Mouse (Mus musculus) induced T-regulatory cell, adult 2 months (primary cell): ENCODE measurements at regions not wholly inside any gene's neighbourhood (a gene's known extent, or its start where the extent isn't known, plus 50 kb on each side); places are given as distances from the start of the nearest gene placed in this dataset.
"Not testable (repeated sequence)": the region's sequence is repeated elsewhere in the genome, so short reads cannot be mapped to it uniquely, and the experiment has no call there.

Source experiments
- DNase-seq: peaks from one replicate; pipeline ENCODE4 v3.0.0-alpha.2; 2012; ENCODE audit warnings: low read depth

- no peak for DNase-seq
Measured at GRCm38 (mm10) chr6:61042667-61043523, 118.1 kb downstream of the Mmrn1 start.

- DNase-seq = no peak
Measured at GRCm38 (mm10) chr6:61043524-61044450, 119.0 kb downstream of the Mmrn1 start.

DNA sequence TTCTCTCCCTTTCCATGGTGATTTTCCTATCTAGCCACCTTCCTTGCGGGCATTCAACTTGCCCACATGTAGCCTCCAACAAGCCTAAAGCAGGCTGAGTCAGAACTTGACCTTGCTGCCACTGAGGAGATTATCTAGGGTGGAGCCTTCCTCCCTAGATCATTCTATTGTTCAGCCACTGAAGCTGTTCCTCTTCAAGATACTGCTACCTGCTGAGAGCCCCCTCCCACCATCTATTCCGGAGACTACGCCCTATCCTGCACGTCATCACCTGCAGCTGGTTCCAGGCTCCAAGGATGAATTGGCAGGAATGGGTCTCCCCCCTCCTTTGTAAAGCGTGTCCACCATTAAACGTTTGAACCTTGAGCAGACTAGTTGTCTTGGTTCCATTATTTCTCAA, 122.9 kb downstream of the Mmrn1 start:
- not testable (repeated sequence) for DNase-seq

- DNase-seq = no peak
Measured at GRCm38 (mm10) chr6:61063129-61063528, 117.0 kb upstream of the Ccser1 start.

- DNase-seq = peak; percentile 11
Measured at GRCm38 (mm10) chr6:61065769-61066168, 114.4 kb upstream of the Ccser1 start.

- DNase-seq = no peak
Measured at GRCm38 (mm10) chr6:61066501-61067282, 113.4 kb upstream of the Ccser1 start.

GRCm38 (mm10) chr6:61067355-61068116, 112.6 kb upstream of the Ccser1 start:
- DNase-seq = no peak

GRCm38 (mm10) chr6:61068117-61068489, 112.0 kb upstream of the Ccser1 start:
- DNase-seq = no peak

DNA sequence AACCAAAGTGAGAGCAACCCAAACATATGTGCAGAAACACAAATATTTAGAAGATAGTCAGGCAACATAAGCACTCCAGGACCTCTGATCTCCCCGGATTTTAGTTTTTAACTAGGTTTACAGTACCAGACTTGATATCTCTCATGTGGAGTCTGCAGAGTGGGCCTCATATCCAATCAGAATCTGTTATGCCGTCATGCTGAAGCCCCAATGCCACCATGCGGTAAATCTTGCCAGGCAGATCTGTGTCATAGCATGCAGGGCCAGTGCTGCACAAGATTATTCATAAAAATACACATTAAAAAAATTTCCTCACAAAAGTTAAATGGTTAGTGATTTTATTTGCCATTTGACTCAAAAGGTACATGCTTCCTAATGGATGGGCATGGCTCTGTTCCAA, 106.9 kb upstream of the Ccser1 start:
- no peak for DNase-seq

DNA sequence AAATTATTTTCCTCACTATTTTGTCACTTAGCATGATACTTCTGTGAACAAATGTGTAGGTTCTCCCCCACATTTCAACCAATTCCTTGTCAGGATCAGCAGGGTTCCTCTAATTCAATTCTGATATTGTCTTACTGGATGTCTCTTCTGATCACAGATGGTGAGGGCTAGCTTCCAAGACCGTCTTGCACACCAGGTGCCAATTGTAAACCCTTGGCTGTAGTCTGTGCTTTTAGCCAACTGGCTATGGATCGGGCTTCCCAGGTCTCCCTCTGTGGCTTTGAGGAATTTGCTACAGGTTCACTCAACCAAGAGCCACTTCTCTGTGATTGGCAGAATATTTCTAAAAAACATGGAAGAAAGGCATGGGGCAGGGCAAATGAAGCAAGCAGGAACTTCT, 106.3 kb upstream of the Ccser1 start:
- no peak for DNase-seq

DNA sequence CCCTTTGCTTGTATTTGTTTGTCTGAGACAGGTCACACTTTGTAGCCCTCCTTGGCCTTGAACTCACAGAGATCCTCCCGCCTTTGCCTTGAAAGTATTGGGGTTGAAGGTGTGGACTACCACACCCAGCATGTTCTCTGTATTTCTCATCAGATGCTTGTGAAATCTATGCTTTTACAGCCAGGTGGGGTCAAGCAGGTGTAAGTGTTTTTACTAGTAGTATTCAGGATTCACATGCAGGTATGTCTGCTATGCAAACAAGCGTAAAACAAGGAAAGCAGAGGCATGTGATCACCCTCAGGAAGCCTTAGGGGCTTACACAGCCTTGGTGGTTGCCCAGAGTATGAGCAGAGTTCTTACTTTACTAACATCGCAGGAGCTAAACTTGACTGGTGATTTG, 105.4 kb upstream of the Ccser1 start:
- no peak for DNase-seq

GRCm38 (mm10) chr6:61078559-61078958, 101.6 kb upstream of the Ccser1 start:
- no peak for DNase-seq

DNA sequence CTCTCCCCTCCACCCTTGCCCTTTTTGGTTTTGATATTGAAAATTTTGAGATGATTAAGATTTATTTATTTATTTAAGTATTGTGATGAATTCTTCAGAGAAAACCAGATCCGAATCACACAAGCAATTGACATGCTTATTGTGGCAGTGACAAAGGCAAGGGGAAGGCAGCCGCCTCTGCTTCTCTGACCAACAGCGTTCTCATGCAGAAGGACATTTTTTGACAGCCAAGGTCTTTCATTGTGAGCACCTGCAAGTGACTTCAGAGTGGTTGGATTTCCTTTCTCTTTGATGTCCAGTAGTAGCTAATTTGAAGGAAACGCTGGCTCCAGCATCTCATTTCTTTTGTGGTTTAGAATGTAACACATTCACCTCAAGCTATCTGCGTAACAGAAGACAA, 99.5 kb upstream of the Ccser1 start:
- no peak for DNase-seq

DNA sequence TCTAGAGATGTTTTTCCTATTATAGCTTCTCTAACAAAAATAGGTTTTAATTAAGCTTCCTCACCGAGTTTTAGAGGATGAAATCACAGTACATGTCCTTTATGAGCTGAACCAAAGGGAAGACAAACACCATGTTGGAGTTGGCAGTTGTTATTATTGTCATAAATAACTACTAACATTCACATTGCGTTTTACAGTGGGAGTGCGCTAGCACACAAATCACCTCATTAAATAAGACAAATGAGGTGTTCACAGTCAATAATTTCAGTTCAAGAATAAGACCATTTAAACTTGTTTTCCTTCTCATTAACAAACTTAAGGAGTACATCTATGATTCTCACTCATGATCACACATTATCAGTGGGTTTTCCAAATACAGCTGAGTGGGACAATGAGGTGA, 96.8 kb upstream of the Ccser1 start:
- no peak for DNase-seq

DNA sequence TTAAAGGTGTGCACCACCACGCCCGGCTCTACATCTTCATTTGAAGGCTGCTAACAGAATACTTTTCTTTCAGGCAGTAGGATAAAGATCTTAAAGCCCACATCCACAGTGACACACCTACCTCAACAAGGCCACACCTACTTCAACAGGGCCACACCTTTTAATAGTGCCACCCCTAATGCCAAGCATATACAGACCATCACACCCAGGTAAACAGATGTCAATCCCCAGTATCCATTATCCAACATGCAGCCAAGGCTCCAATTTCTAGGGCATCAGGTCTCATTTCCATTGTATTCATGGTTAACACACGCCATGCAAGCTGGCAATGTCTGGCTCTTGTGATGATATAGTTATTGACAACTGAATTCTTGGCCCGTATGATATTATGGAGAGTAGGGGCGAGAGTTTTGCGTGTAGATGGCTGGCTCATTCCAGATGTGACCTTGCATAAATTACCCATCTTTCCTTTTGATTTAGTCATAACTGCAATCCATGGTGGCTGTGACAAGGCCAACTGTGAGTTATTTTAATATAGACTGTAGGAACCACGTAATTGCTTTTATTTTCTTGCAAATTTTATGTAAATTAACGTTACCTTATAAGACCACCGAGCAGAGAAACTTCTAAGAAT, 80.7 kb upstream of the Ccser1 start:
- DNase-seq = no peak

DNA sequence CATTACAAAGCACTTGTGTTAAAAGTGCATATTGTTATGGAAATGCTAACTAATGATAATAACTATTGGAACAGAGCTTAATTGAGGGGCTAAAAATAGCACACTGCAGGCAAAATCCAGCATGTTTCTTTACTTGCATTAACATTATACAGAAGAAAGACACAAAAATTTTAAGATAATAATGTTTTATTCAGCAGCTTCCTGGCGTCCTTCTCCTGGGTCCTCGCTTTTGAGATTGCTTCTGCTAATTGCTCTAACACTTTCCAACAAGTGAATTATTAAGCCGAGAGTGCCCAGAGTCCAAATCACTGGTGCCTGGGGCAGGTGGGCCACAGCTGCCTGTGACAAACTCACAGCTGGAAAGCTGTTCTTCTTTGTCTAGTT, 80.2 kb upstream of the Ccser1 start:
- no peak for DNase-seq

- no peak for DNase-seq
Measured at GRCm38 (mm10) chr6:61101972-61102371, 78.2 kb upstream of the Ccser1 start.

GRCm38 (mm10) chr6:61103459-61104234, 76.5 kb upstream of the Ccser1 start:
- no peak for DNase-seq

- DNase-seq = no peak
Measured at GRCm38 (mm10) chr6:61115250-61115649, 64.9 kb upstream of the Ccser1 start.

- DNase-seq = no peak
Measured at GRCm38 (mm10) chr6:61119590-61119989, 60.5 kb upstream of the Ccser1 start.
